Mouse (Mus musculus) limb, embryonic 11.5 days (tissue): ENCODE data around the gene Fam219b. TPM values are rescaled to one million over a fixed set of nuclear protein-coding genes. Genes with fewer than 3 reads are reported as not detected.

ENCODE experiments used
- ATAC-seq: fragments of 200-750 bp; cut with Nextera tagmentation; 2 replicates; pipeline ENCODE4 v1.8.0; 2017; ENCODE audit warnings: low read depth; ENCODE audit not compliant: insufficient number of reproducible peaks, low FRiP score, low TSS enrichment
- DNase-seq: peaks from one replicate; pipeline ENCODE4 v3.0.0-alpha.2; 2015; ENCODE audit warnings: low spot score
- H3K27ac ChIP-seq: fragments of 300-500 bp; sonication (generic); replicated peaks from 2 replicates; pipeline ENCODE4 v1.5.1; 2014; ENCODE audit warnings: low read depth, mild to moderate bottlenecking, low read length
- H3K27me3 ChIP-seq: fragments of 300-500 bp; sonication (generic); 2 replicates; pipeline ENCODE4 v1.6.1; 2014; ENCODE audit warnings: mild to moderate bottlenecking, low read length, mixed read lengths; ENCODE audit not compliant: control insufficient read depth, insufficient read depth
- H3K36me3 ChIP-seq: fragments of 300-500 bp; sonication (generic); 2 replicates; pipeline ENCODE4 v1.6.1; 2014; ENCODE audit warnings: mild to moderate bottlenecking, low read length, moderate library complexity, mixed read lengths; ENCODE audit not compliant: control insufficient read depth, insufficient read depth
- H3K4me1 ChIP-seq: fragments of 300-500 bp; sonication (generic); 2 replicates; pipeline ENCODE4 v1.6.1; 2014; ENCODE audit warnings: low read length, mixed read lengths; ENCODE audit not compliant: control insufficient read depth, insufficient read depth
- H3K4me2 ChIP-seq: fragments of 300-500 bp; sonication (generic); 2 replicates; pipeline ENCODE4 v1.6.1; 2014; ENCODE audit warnings: low read depth, mild to moderate bottlenecking, moderate library complexity; ENCODE audit not compliant: severe bottlenecking
- H3K4me3 ChIP-seq: fragments of 300-500 bp; sonication (generic); 2 replicates; pipeline ENCODE4 v1.5.1; 2014; ENCODE audit warnings: low read depth, low read length
- H3K9ac ChIP-seq: fragments of 300-500 bp; sonication (generic); 2 replicates; pipeline ENCODE4 v1.6.1; 2014; ENCODE audit warnings: mild to moderate bottlenecking, low read length
- H3K9me3 ChIP-seq: fragments of 300-500 bp; sonication (generic); 2 replicates; pipeline ENCODE4 v1.6.1; 2016; ENCODE audit warnings: low read length; ENCODE audit not compliant: control insufficient read depth
- WGBS: fragments of 180-500 bp; shearing (Covaris S2); extraction: QIAGEN DNeasy Blood & Tissue Kit; methylation state at CpG from one replicate; pipeline ENCODE4 v1.1.7; 2014; 5-methylcytosine and 5-hydroxymethylcytosine counted together
- polyA plus RNA-seq: library from polyadenylated mRNA; unstranded; fragments of >200 nt; fragmentation: Nextera tagmentation; extraction: Ambion mirVana; gene quantifications from 2 replicates; pipeline ENCODE4 v1.2.1, GENCODE M21; 2014

Fam219b gene
- polyA plus RNA-seq, 1 experiment from 2014 or later = 16.8 TPM

GRCm38 (mm10) chr9:57560861-57561710 lies 23.8 kb downstream of the Fam219b start, which contains the start of gene Scamp2:
Gene Scamp2, plus strand, starts transcription at chr9:57560943.
- WGBS = under 1% methylated on average over 37 of the region's 37 CpGs
- peak within 1 kb of the TSS; percentile 31 for H3K9ac ChIP-seq
- no peaks in the 10 kb centered on the region for H3K9me3 ChIP-seq
- no peak within 1 kb of the TSS for H3K27ac ChIP-seq
- H3K36me3 ChIP-seq = no peaks in the 10 kb centered on the region
- no peaks in the 10 kb centered on the region for H3K27me3 ChIP-seq
- H3K4me1 ChIP-seq = peaks cover 7% of the 10 kb centered on the region
- ATAC-seq = peak; percentile 99
- H3K4me3 ChIP-seq = peak within 1 kb of the TSS; percentile 50
- peak; percentile 94 for DNase-seq
- peak within 1 kb of the TSS; percentile 75 for H3K4me2 ChIP-seq

GRCm38 (mm10) chr9:57561711-57562099 lies 24.4 kb downstream of the Fam219b start:
- DNase-seq (no peak), ATAC-seq (no peak)
- Histone ChIP-seq H3K36me3 (no peaks in the 10 kb centered on the region), H3K9me3 (no peaks in the 10 kb centered on the region), H3K27me3 (no peaks in the 10 kb centered on the region), H3K9ac (no peak overlapping the region), H3K27ac (no peak overlapping the region), H3K4me3 (peak overlapping the region; percentile 50), H3K4me2 (peak overlapping the region; percentile 75), H3K4me1 (peaks cover 7% of the 10 kb centered on the region)
- 80% methylated on average over 13 of the region's 13 CpGs for WGBS

GRCm38 (mm10) chr9:57562896-57563372 lies 25.6 kb downstream of the Fam219b start:
- no peaks in the 10 kb centered on the region for H3K36me3 ChIP-seq
- no peaks in the 10 kb centered on the region for H3K9me3 ChIP-seq
- H3K27ac ChIP-seq = no peak overlapping the region
- no peak overlapping the region for H3K9ac ChIP-seq
- DNase-seq (no peak), ATAC-seq (no peak)
- H3K27me3 ChIP-seq = no peaks in the 10 kb centered on the region
- H3K4me1 ChIP-seq = peaks cover 7% of the 10 kb centered on the region
- 69% methylated on average over 4 of the region's 4 CpGs for WGBS
- H3K4me2 ChIP-seq = no peak overlapping the region
- H3K4me3 ChIP-seq = no peak overlapping the region

- Histone ChIP-seq H3K4me2 (no peak overlapping the region), H3K9me3 (no peaks in the 10 kb centered on the region), H3K4me3 (no peak overlapping the region), H3K9ac (no peak overlapping the region), H3K4me1 (peaks cover 7% of the 10 kb centered on the region), H3K27ac (no peak overlapping the region), H3K27me3 (no peaks in the 10 kb centered on the region), H3K36me3 (no peaks in the 10 kb centered on the region)
- DNase-seq = no peak
- WGBS = 93% methylated on average over 6 of the region's 6 CpGs
- ATAC-seq = no peak
Observed at GRCm38 (mm10) chr9:57564609-57565008, 27.3 kb downstream of the Fam219b start.

GRCm38 (mm10) chr9:57565741-57566221 lies 28.5 kb downstream of the Fam219b start:
- Histone ChIP-seq H3K27ac (no peak overlapping the region), H3K4me1 (peaks cover 7% of the 10 kb centered on the region), H3K36me3 (no peaks in the 10 kb centered on the region), H3K9ac (no peak overlapping the region), H3K4me3 (no peak overlapping the region), H3K27me3 (no peaks in the 10 kb centered on the region), H3K4me2 (no peak overlapping the region), H3K9me3 (no peaks in the 10 kb centered on the region)
- no peak for DNase-seq
- no peak for ATAC-seq
- 50% methylated on average over 10 of the region's 10 CpGs for WGBS

- Histone ChIP-seq H3K4me1 (peaks cover under 1% of the 10 kb centered on the region; the same call in 1 of the 2 replicates), H3K4me2 (no peak overlapping the region), H3K9ac (no peak overlapping the region), H3K4me3 (no peak overlapping the region), H3K9me3 (no peaks in the 10 kb centered on the region), H3K27ac (no peak overlapping the region), H3K36me3 (no peaks in the 10 kb centered on the region), H3K27me3 (no peaks in the 10 kb centered on the region)
- WGBS = 54% methylated on average over 8 of the region's 8 CpGs
- ATAC-seq (no peak), DNase-seq (no peak)
Observed at GRCm38 (mm10) chr9:57566846-57567245, 29.5 kb downstream of the Fam219b start.

GRCm38 (mm10) chr9:57568500-57568899 lies 31.2 kb downstream of the Fam219b start:
- H3K9me3 ChIP-seq = no peaks in the 10 kb centered on the region
- no peak for ATAC-seq
- H3K27me3 ChIP-seq = no peaks in the 10 kb centered on the region
- WGBS = 95% methylated on average over 6 of the region's 6 CpGs
- H3K9ac ChIP-seq = no peak overlapping the region
- H3K36me3 ChIP-seq = no peaks in the 10 kb centered on the region
- no peak overlapping the region for H3K27ac ChIP-seq
- no peak overlapping the region for H3K4me3 ChIP-seq
- no peak overlapping the region for H3K4me2 ChIP-seq
- no peak for DNase-seq
- no peaks in the 10 kb centered on the region for H3K4me1 ChIP-seq

GRCm38 (mm10) chr9:57574397-57574796 lies 37.1 kb downstream of the Fam219b start:
- H3K4me2 ChIP-seq = no peak overlapping the region
- DNase-seq (no peak), ATAC-seq (no peak)
- peaks cover 2% of the 10 kb centered on the region; the same call in 1 of the 2 replicates for H3K36me3 ChIP-seq
- H3K9me3 ChIP-seq = no peaks in the 10 kb centered on the region
- H3K4me1 ChIP-seq = no peaks in the 10 kb centered on the region
- H3K27me3 ChIP-seq = no peaks in the 10 kb centered on the region
- H3K27ac ChIP-seq = no peak overlapping the region
- H3K9ac ChIP-seq = no peak overlapping the region
- H3K4me3 ChIP-seq = no peak overlapping the region
